Mouse (Mus musculus) urinary bladder, postnatal 14 days (tissue): Measurements from ENCODE around the gene Agl.
A peak's percentile ranks its signal among the peaks of the same experiment; 100 is the strongest.

Experiments used
- DNase-seq: peaks from one replicate; pipeline ENCODE4 v3.0.0; 2021; ENCODE audit warnings: low spot score

Agl gene

GRCm38 (mm10) chr3:116807811-116808506 lies at the start of gene Agl:
Agl (minus strand) TSS chr3:116808166.
- peak; percentile 96 for DNase-seq

- no peak for DNase-seq
Measured at GRCm38 (mm10) chr3:116857611-116858010, 49.6 kb upstream of the Agl start.

- no peak for DNase-seq
Measured at GRCm38 (mm10) chr3:116852421-116852820, 44.5 kb upstream of the Agl start.

GRCm38 (mm10) chr3:116850376-116850775 lies 42.4 kb upstream of the Agl start:
- DNase-seq = no peak

- DNase-seq = no peak
Measured at GRCm38 (mm10) chr3:116848936-116849335, 41.0 kb upstream of the Agl start.

GRCm38 (mm10) chr3:116848099-116848498 lies 40.1 kb upstream of the Agl start:
- DNase-seq = no peak

- no peak for DNase-seq
Measured at GRCm38 (mm10) chr3:116846084-116846483, 38.1 kb upstream of the Agl start.

GRCm38 (mm10) chr3:116844880-116845579 lies 37.1 kb upstream of the Agl start:
- DNase-seq = no peak

- no peak for DNase-seq
Measured at GRCm38 (mm10) chr3:116841311-116841710, 33.3 kb upstream of the Agl start.

GRCm38 (mm10) chr3:116836681-116837475 lies 28.9 kb upstream of the Agl start:
- DNase-seq = no peak

- DNase-seq = peak; percentile 91
Measured at GRCm38 (mm10) chr3:116835770-116836680, 28.1 kb upstream of the Agl start.

- DNase-seq = no peak
Measured at GRCm38 (mm10) chr3:116835350-116835749, 27.4 kb upstream of the Agl start.

- no peak for DNase-seq
Measured at GRCm38 (mm10) chr3:116834241-116834640, 26.3 kb upstream of the Agl start.

GRCm38 (mm10) chr3:116833491-116833890 lies 25.5 kb upstream of the Agl start:
- no peak for DNase-seq

- no peak for DNase-seq
Measured at GRCm38 (mm10) chr3:116832526-116833310, 24.8 kb upstream of the Agl start.

GRCm38 (mm10) chr3:116831324-116831723 lies 23.4 kb upstream of the Agl start:
- peak; percentile 11 for DNase-seq

GRCm38 (mm10) chr3:116829274-116829920 lies 21.4 kb upstream of the Agl start:
- DNase-seq = no peak

- DNase-seq = no peak
Measured at GRCm38 (mm10) chr3:116826471-116827215, 18.7 kb upstream of the Agl start.

- no peak for DNase-seq
Measured at GRCm38 (mm10) chr3:116817231-116817630, 9.3 kb upstream of the Agl start.
